Mouse (Mus musculus) hindbrain, embryonic 11.5 days (tissue): ENCODE measurements around the gene Tmem19. TPM values are rescaled to one million over a fixed set of nuclear protein-coding genes. Genes with fewer than 3 reads are reported as not detected.

ENCODE experiments used
- polyA plus RNA-seq: library from polyadenylated mRNA; unstranded; fragments of >200 nt; fragmentation: Nextera tagmentation; extraction: Ambion mirVana; gene quantifications from 2 replicates; pipeline ENCODE4 v1.2.1, GENCODE M21; 2014

Gene Tmem19
- polyA plus RNA-seq, 1 experiment from 2014 or later, result 35.7 TPM

Other genes with a start within 250 kb of the Tmem19 start
- 0.57 and 1.7 TPM in 2 replicates for gene Tph2, start 177.5 kb downstream of the Tmem19 start, polyA plus RNA-seq
- gene Tbc1d15, start 111.0 kb downstream of the Tmem19 start, polyA plus RNA-seq, result 45.3 and 55.4 TPM in 2 replicates
- 10.1 and 10.6 TPM in 2 replicates for gene Rab21, start 46.9 kb downstream of the Tmem19 start, polyA plus RNA-seq
- gene Thap2, start 21.9 kb upstream of the Tmem19 start, polyA plus RNA-seq, result 26.8 and 31.1 TPM in 2 replicates
- 22.0 and 31.0 TPM in 2 replicates for gene Zfc3h1, start 22.5 kb upstream of the Tmem19 start, polyA plus RNA-seq
- gene A930009A15Rik, start 207.5 kb upstream of the Tmem19 start, polyA plus RNA-seq, result 0.35 and 0.40 TPM in 2 replicates
- 6.4 and 6.7 TPM in 2 replicates for gene Lgr5, start 225.3 kb upstream of the Tmem19 start, polyA plus RNA-seq